Mouse (Mus musculus): ENCODE data around the gene Tbc1d4.

GRCm38 (mm10) chr14:101481165-101481564, 127.8 kb downstream of the Tbc1d4 start:
- TF ChIP-seq CTCF (IDR thresholded peaks at IDR 0.05; ENCODE audit: control insufficient read depth, insufficient read depth, insufficient read length) (no peak), MYOD1 (IDR thresholded peaks at IDR 0.05; ENCODE audit: control insufficient read depth, insufficient read length, low read depth) (no peak), USF1 (IDR thresholded peaks at IDR 0.05; ENCODE audit: low read depth) (no peak), MAX (IDR thresholded peaks at IDR 0.05) (no peak), MYOG (IDR thresholded peaks at IDR 0.05; ENCODE audit: control insufficient read depth, extremely low read depth, insufficient read length) (no peak)

Measured in C2C12 (cell line).